ENCODE assay signal across 8 mouse cellular contexts in the genomic region with DNA sequence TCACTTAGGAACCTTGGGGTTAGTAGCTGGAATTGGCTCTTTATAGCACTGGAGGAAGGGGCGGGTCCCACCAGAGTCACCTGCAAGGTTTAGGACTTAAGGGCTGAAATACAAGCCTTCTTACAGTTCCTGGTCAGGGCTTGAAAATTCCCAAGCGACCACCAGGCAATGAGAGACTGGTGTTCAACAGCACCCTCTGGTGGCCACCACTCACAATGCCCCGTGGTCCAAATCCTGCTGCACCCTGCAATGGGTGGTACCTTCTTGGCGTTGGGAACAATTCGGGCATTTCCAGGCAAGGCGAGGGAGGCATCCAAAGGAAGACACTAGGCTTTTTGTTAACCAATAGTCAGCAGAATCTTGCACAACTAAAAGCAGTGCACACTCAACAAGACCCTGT. TPM values are rescaled to one million over a fixed set of nuclear protein-coding genes. Genes with fewer than 3 reads are reported as not detected.
DNase-seq lines count a peak whose midpoint lies in the region; ATAC-seq and TF ChIP-seq lines count a peak whose summit lies in the region.
"Had no signal": no experiment of that assay in that cellular context is flagged by ENCODE, and none has a peak within 500 bp of the region (broad histone marks: within the 10 kb centered on the region; RNA-seq: fewer than 3 reads in every experiment).

No protein-coding gene starts in this region.

- no peak for ATAC-seq in kidney, embryonic 16.5 days (ENCODE audit: low FRiP score, low TSS enrichment)
- no peak for ATAC-seq in inflammation-experienced regulatory T-cells, adult 6 months

- TF ChIP-seq EP300 in ES-Bruce4 (IDR thresholded peaks at IDR 0.05; ENCODE audit: insufficient read depth, low read depth, low read length): no peak

- peak; percentile 41 for DNase-seq in kidney, adult 2 months
- DNase-seq in ZHBTc4 (ENCODE audit: low read depth, low spot score): peak; percentile 89
- DNase-seq in kidney, postnatal 36 days: peak; percentile 36 to 76
- peak; percentile 12 to 18 for DNase-seq in spleen, adult 2 months (ENCODE audit: low read depth in 1 of 2, low spot score in 2 of 2)

- 67% methylated on average over 6 of the region's 6 CpGs for WGBS in kidney, adult 2 months
- 62% methylated on average over 6 of the region's 6 CpGs for WGBS in kidney, embryonic 16.5 days
- WGBS in spleen, adult 2 months: 64% methylated on average over 6 of the region's 6 CpGs

- no peaks in the 10 kb centered on the region for H3K27me3 ChIP-seq in kidney, adult 2 months (replicated peaks; ENCODE audit: control insufficient read depth, insufficient read depth, low read length)
- no peaks in the 10 kb centered on the region for H3K27me3 ChIP-seq in kidney, embryonic 16.5 days (ENCODE audit: insufficient read depth, low read length)
- H3K27me3 ChIP-seq in ES-Bruce4 (ENCODE audit: control insufficient read depth, insufficient read depth, low read length, poor library complexity, severe bottlenecking): no peaks in the 10 kb centered on the region
- no peaks in the 10 kb centered on the region for H3K27me3 ChIP-seq in spleen, adult 2 months (ENCODE audit: control insufficient read depth, insufficient read depth, low read length)

- H3K36me3 ChIP-seq in kidney, adult 2 months (ENCODE audit: control insufficient read depth, insufficient read depth, low read length): no peaks in the 10 kb centered on the region
- H3K36me3 ChIP-seq in kidney, embryonic 16.5 days (ENCODE audit: insufficient read depth, low read length): 0 out of 2 replicates have a peak, but pooled peaks cover 4% of the 10 kb centered on the region
- no peaks in the 10 kb centered on the region for H3K36me3 ChIP-seq in ES-Bruce4 (ENCODE audit: control insufficient read depth, insufficient read depth, low read length, poor library complexity, severe bottlenecking)
- no peaks in the 10 kb centered on the region for H3K36me3 ChIP-seq in spleen, adult 2 months (ENCODE audit: control insufficient read depth, insufficient read depth, low read length)

- TF ChIP-seq CTCF in kidney, adult 2 months (conservative IDR thresholded peaks at IDR 0.05; ENCODE audit: insufficient read depth, insufficient read length, low read depth, low read length): peak; percentile 74
- TF ChIP-seq CTCF in ES-Bruce4 (IDR thresholded peaks at IDR 0.05; ENCODE audit: low read depth, low read length): peak; percentile 94
- peak; percentile 84 for TF ChIP-seq CTCF in spleen, adult 2 months (IDR thresholded peaks at IDR 0.05; ENCODE audit: extremely low read depth, insufficient read depth, insufficient read length, insufficient replicate concordance)

- H3K4me2 ChIP-seq in kidney, embryonic 16.5 days (replicated peaks; ENCODE audit: low read depth, low read length): no peak overlapping the region

- no peaks in the 10 kb centered on the region for H3K9me3 ChIP-seq in kidney, embryonic 16.5 days (ENCODE audit: low read length)
- H3K9me3 ChIP-seq in ES-Bruce4 (replicated peaks; ENCODE audit: control insufficient read depth, insufficient read depth, low read length, poor library complexity, severe bottlenecking): no peaks in the 10 kb centered on the region

- H3K9ac ChIP-seq in kidney, embryonic 16.5 days (replicated peaks; ENCODE audit: low read length): no peak overlapping the region
- H3K9ac ChIP-seq in ES-Bruce4 (ENCODE audit: low read depth, poor library complexity, severe bottlenecking): no peak overlapping the region

- no peak for TF ChIP-seq POLR2A in kidney, adult 2 months (IDR thresholded peaks at IDR 0.05; ENCODE audit: low read depth, low read length)
- no peak for TF ChIP-seq POLR2A in ES-Bruce4 (IDR thresholded peaks at IDR 0.05; ENCODE audit: insufficient read depth, low read length)
- TF ChIP-seq POLR2A in spleen, adult 2 months (IDR thresholded peaks at IDR 0.05; ENCODE audit: low read depth, low read length): no peak

- no peak overlapping the region for H3K4me3 ChIP-seq in kidney, adult 2 months (ENCODE audit: insufficient read depth, low read depth, low read length)
- no peak overlapping the region for H3K4me3 ChIP-seq in kidney, embryonic 16.5 days (ENCODE audit: low read length)
- no peak overlapping the region for H3K4me3 ChIP-seq in ES-Bruce4 (ENCODE audit: low read depth, low read length)
- H3K4me3 ChIP-seq in spleen, adult 2 months (ENCODE audit: extremely low read depth, insufficient read depth, insufficient read length): no peak overlapping the region
- H3K4me3 ChIP-seq: megakaryocyte, embryonic 14.5 days had no signal

- H3K4me1 ChIP-seq in kidney, adult 2 months (ENCODE audit: control insufficient read depth, insufficient read depth, low read length): no peaks in the 10 kb centered on the region
- no peaks in the 10 kb centered on the region for H3K4me1 ChIP-seq in kidney, embryonic 16.5 days (ENCODE audit: insufficient read depth, low read length)
- H3K4me1 ChIP-seq in ES-Bruce4 (ENCODE audit: control insufficient read depth, insufficient read depth, low read length): peaks cover 7% of the 10 kb centered on the region
- no peaks in the 10 kb centered on the region for H3K4me1 ChIP-seq in spleen, adult 2 months (ENCODE audit: control insufficient read depth, insufficient read depth, insufficient read length)

- no peak overlapping the region for H3K27ac ChIP-seq in kidney, adult 2 months (ENCODE audit: insufficient read depth, low read depth, low read length)
- no peak overlapping the region for H3K27ac ChIP-seq in kidney, embryonic 16.5 days (ENCODE audit: low read length)
- H3K27ac ChIP-seq in ES-Bruce4 (ENCODE audit: insufficient read depth, low read length): no peak overlapping the region
- H3K27ac ChIP-seq in spleen, adult 2 months (ENCODE audit: insufficient read depth, low read length): no peak overlapping the region

RNA-seq across cellular contexts. Expression of gene Pheta1, which starts 30.4 kb away (rescaled TPM):
- 19.1 and 23.4 TPM in 2 replicates for polyA plus RNA-seq in kidney, adult 2 months (2012; rRNA removed)
- 28.9 and 33.2 TPM in 2 replicates for polyA plus RNA-seq in kidney, embryonic 16.5 days (2015; fragmentation: Nextera tagmentation; extraction: Ambion mirVana)
- polyA plus RNA-seq in ES-Bruce4 (2011; ENCODE audit: insufficient read depth, insufficient read length, low read depth, missing spikeins): 5.8 TPM in 2 replicates
- polyA plus RNA-seq in spleen, adult 2 months (2012; rRNA removed): 5.1 and 5.9 TPM in 2 replicates
- polyA plus RNA-seq in inflammation-experienced regulatory T-cells, adult 6 months (2017; shearing (Covaris generic)): 1 to 10 TPM in 2 of 3 experiments, under 1 TPM in 1; 0.25 to 1.5 (median 1.0) TPM

RNA-seq across cellular contexts. Expression of gene Sh2b3, which starts 41.8 kb away (rescaled TPM):
- polyA plus RNA-seq in kidney, adult 2 months (2012; rRNA removed): 19.7 and 20.8 TPM in 2 replicates
- 17.4 and 17.8 TPM in 2 replicates for polyA plus RNA-seq in kidney, embryonic 16.5 days (2015; fragmentation: Nextera tagmentation; extraction: Ambion mirVana)
- 8.0 and 8.5 TPM in 2 replicates for polyA plus RNA-seq in ES-Bruce4 (2011; ENCODE audit: insufficient read depth, insufficient read length, low read depth, missing spikeins)
- polyA plus RNA-seq in spleen, adult 2 months (2012; rRNA removed): 118 and 259 TPM in 2 replicates
- 10 to 100 TPM in 2 of 3 experiments, 1 to 10 TPM in 1; 4.6 to 15.4 (median 13.6) TPM for polyA plus RNA-seq in inflammation-experienced regulatory T-cells, adult 6 months (2017; shearing (Covaris generic))

Comparison
In these comparisons a context has a peak if more than half of its experiments do, and no peak if none do; other contexts are left out.
1. DNase-seq: peak in every context shown above with its lines; median percentile 89 in ZHBTc4; 56 in kidney, postnatal 36 days; 41 in kidney, adult 2 months; 15 in spleen, adult 2 months.